Mouse (Mus musculus) right cerebral cortex, postnatal 14 days (tissue): ENCODE measurements around the gene Hist1h2ao.
"Not testable (repeated sequence)": the region's sequence is repeated elsewhere in the genome, so short reads cannot be mapped to it uniquely, and the experiment has no call there.

ENCODE experiments used
- DNase-seq: peaks from one replicate; pipeline ENCODE4 v3.0.0; 2022

Hist1h2ao gene

DNA sequence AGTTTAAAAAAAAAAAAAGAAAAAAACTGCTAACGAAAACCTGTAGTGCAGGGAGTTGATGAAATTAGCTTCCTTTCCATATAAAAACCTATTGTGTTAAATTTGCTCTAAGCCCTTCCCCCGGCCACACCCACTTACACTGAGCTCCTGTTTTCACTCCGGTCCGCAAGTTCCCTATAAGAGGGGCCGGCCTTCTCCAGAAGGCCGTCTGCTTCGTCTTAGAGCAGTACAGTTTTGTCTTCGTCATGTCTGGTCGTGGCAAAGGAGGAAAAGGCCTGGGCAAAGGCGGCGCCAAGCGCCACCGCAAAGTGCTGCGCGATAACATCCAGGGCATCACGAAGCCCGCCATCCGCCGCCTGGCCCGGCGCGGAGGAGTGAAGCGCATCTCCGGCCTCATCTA is 1.3 kb downstream of the Hist1h2ao start, which contains the start of gene Hist1h4m:
Gene Hist1h4m, plus strand, starts transcription at position 208 of the 400 bp plus-strand sequence.
- DNase-seq: peak; percentile 8

DNA sequence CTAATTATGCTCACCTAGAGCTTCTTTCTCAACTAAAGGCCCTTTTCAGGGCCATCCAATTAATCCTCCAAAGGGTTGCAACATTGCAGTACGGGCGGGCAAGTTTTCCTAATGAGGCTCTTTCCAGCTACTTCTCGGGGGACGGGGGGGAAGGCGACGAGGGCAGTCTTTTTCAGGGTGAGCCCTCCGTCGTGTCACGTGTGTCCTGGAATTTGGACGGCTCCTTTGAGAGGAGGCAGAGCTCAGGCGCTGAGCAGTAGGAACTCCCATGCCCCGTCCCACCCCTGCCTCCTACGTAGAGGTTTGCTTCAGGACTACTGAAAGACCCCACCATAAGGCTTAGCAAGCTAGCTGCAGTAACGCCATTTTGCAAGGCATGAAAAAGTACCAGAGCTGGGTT is 1.8 kb downstream of the Hist1h2ao start:
- DNase-seq: not testable (repeated sequence)

DNA sequence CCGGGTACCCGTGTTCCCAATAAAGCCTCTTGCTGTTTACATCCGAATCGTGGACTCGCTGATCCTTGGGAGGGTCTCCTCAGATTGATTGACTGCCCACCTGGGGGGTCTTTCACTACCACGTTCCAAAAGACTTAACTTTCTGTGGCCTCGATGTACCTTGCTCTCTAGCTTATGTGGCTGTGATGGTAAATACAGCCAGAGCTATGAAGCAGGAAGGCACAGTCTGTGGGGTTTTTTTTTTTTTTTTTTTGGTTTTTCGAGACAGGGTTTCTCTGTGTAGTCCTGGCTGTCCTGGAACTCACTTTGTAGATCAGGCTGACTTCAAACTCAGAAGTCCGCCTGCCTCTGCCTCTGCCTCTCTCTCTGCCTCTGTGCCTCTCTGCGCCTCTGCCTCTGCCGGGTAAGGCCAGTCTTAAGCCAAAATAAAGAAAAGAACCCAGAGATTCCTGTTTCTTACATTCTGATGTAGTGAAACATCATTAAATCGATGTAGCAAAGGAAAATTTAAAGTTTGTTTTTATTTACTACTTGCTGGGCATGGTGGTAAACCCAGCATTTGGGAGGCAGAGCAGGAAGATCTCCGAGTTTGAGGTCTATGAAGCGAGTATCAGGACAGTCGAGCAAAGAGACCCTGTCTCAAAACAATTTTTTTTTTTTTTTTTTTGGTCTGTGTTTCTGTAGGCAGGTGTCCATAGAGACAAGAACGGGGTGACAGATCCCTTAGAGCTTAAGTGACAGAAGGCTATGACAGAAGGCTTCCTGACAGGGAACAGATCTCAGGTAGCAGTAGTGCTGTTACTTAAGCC is 10.0 kb downstream of the Hist1h2ao start:
- DNase-seq: not testable (repeated sequence)

DNA sequence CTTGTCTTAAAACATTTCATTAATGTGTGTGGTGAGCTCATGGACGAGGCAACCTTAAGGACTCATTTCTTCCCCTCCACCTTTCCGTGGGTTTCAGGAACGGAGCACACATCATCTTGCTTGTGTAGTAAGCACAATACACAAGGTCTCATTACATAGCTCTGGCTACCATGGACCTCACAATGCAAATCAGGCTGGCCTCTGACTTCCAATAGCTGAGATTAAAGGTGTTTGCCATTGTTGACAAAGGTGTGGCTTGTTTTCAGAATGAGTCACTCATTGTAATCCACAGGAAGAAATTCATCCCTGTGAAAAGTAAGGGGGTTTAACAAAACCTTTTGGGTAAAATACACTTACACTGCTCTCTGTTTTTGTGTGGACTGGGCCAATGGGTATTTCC is 18.2 kb downstream of the Hist1h2ao start:
- DNase-seq: no peak

DNA sequence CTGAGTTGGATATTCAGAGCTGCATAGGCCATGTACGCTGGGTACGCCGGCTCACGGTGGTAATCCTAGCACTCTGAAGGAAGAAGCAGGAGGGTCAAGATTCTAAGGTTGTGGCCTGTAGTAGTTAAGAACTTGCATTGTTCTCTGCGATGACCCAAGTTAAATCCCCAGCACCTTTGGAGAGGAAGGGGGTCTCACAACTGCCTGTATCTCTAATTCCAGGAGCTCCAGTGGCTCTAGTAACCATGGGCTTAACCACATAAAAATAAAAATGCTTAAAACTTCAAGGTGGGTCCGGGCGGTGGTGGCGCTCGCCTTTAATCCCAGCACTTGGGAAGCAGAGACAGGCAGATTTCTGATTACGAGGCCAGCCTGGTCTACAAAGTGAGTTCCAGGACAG is 20.1 kb downstream of the Hist1h2ao start:
- no peak for DNase-seq

DNA sequence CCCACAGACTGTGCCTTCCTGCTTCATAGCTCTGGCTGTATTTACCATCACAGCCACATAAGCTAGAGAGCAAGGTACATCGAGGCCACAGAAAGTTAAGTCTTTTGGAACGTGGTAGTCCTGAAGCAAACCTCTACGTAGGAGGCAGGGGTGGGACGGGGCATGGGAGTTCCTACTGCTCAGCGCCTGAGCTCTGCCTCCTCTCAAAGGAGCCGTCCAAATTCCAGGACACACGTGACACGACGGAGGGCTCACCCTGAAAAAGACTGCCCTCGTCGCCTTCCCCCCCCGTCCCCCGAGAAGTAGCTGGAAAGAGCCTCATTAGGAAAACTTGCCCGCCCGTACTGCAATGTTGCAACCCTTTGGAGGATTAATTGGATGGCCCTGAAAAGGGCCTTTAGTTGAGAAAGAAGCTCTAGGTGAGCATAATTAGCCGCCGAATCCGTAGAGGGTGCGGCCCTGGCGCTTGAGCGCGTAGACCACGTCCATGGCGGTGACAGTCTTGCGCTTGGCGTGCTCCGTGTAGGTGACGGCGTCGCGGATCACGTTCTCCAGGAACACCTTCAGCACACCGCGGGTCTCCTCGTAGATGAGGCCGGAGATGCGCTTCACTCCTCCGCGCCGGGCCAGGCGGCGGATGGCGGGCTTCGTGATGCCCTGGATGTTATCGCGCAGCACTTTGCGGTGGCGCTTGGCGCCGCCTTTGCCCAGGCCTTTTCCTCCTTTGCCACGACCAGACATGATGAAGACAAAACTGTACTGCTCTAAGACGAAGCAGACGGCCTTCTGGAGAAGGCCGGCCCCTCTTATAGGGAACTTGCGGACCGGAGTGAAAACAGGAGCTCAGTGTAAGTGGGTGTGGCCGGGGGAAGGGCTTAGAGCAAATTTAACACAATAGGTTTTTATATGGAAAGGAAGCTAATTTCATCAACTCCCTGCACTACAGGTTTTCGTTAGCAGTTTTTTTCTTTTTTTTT is 21.4 kb downstream of the Hist1h2ao start, which contains the start of gene Hist1h4n:
Gene Hist1h4n, minus strand, starts transcription at position 779 of the 977 bp plus-strand sequence.
- DNase-seq: not testable (repeated sequence)

DNA sequence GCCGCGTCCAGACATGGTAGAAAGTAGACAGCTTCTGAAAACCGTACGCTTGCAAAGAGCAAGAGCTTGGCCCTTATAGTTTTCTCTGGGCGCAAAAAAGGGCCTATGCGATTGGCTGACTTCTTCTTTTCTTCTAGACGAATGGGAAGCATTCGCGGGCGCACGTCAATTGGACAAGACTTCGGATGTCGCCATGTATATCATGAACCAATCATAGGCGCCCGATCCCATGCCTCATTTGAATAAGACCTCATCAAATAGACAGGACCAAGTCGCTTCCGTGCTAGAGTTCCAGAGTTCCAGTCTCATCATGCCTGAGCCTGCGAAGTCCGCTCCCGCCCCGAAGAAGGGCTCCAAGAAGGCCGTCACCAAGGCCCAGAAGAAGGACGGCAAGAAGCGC is 23.2 kb downstream of the Hist1h2ao start, which contains the start of the genes Hist1h2ap and Hist1h2br:
Gene Hist1h2ap, minus strand, starts transcription at position 47 of the 400 bp plus-strand sequence.
Gene Hist1h2br, plus strand, starts transcription at position 283 of the 400 bp plus-strand sequence.
- not testable (repeated sequence) for DNase-seq

DNA sequence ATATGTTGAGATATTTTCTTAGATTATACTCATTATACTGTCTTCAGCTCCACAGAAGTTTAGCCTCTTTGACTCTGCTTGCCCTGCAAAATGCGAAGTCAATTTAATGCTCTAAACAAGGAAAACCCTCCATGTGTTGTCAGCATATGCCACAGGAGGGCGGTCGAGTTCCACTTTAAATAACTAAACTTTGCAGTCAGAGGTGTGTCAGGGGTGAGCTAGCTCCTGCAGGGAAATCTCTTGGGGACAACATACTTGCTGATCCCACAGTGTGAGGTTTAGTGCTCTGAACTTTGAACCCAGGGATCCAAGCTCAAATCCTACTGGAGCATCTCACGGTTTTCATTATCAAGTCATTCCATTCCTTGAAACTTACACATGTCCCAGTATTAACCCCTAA is 30.2 kb downstream of the Hist1h2ao start:
- DNase-seq: not testable (repeated sequence)

DNA sequence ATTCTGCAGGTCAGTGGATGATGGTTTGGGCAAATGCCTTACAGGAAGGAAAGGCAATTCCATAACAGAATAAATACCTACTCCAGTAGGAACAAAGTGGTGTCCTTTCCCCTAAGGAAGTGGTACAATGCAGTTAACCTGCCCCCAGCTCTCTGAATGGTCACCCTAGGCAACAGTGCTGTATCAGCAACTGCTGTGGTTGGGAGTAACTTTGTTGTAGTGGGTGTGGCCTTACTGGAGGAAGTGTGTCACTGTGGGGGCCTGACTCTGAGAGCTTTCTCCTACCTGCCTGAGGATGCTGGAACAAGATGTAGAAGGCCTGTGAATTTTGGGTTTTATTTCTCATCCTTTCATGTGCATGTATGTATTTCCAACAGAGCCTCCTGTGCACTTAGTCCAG is 36.1 kb downstream of the Hist1h2ao start:
- DNase-seq: not testable (repeated sequence)

DNA sequence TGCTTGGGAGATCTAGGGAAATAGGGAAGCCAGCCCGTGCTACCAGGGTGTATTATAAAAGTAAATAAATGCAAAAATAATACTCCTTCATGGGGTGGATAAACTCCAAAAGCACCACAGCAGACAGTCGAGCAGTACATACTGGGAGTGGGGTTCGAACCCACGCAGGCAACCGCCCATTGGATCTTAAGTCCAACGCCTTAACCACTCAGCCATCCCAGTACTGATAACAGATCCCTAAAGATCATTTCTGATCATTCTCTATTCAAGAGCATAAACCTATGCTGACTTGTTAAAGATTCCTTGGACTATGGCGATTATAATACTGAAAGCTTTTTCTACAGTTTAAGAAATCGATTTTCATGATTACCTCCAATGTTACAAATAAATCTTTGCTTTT is 37.6 kb downstream of the Hist1h2ao start:
- no peak for DNase-seq

DNA sequence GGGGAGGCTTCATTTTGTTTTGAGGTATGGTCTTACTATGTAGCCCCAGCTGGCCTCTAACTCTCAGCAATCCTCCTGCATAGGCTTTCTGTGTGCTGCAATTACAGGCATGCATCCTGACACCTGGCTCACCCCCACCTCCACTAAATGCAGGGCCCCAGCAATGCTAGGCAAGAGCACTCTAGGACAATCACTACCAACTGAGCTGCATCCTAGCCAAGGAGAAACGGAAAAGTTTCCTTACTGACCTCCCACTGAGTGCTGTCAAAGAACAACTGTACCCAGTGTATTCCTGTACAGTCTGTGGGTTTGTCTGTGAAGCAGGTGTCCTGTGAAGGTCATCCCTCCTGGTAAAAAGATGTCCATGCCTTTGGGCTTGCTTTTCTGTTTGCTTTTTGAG is 40.4 kb downstream of the Hist1h2ao start:
- DNase-seq: not testable (repeated sequence)

DNA sequence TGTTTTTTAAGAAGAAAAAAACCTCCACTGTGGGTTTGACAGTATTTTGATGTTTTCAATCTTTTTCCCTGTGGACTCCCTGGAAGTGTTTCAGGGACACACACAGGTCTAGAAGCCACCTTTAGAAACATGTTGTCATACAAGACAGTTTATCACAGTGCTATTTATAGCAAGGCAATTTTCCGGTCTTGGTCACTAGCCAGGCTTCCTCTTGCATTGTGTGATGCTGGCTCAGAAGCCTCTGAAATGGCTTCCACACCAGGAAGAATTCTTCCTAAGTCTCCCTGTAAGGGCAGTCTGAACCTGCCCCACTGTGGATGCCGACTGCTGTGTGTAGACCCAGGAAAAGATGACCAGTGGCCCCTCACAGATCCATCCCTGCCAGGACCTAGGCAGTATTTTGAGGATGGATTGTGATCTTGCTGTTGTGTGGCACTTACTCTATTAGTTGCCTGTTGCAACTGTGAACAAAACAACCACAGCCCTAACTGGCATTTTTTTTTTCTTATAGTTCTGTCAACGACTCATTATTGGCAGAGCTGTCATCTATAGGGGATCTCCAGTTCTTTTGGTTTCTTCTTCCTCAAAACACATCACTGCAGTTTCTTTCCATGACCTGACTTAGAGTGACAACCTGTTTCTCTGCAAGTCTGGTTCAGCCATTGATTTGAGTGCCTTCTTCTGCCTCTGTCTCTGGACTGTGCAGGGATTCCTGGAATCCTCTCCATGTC is 42.1 kb downstream of the Hist1h2ao start:
- DNase-seq: no peak

DNA sequence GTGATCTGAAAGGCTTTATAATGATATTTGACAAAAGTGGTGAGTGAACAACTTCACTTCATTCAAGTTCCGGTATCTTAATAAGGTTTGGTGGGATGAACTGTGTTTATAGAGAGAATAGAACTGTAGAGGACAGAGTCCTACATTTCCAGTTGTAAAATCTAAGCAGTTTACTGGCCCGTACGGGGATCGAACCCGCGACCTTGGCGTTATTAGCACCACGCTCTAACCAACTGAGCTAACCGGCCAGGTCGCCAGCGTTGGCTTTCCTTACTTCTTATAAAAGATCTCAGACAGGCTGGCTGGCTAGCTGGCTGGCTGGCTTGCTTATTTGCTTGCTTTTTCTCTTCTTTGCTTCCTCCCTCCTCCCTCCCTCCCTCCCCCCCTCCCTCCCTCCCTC is 44.9 kb downstream of the Hist1h2ao start:
- peak; percentile 71 for DNase-seq

DNA sequence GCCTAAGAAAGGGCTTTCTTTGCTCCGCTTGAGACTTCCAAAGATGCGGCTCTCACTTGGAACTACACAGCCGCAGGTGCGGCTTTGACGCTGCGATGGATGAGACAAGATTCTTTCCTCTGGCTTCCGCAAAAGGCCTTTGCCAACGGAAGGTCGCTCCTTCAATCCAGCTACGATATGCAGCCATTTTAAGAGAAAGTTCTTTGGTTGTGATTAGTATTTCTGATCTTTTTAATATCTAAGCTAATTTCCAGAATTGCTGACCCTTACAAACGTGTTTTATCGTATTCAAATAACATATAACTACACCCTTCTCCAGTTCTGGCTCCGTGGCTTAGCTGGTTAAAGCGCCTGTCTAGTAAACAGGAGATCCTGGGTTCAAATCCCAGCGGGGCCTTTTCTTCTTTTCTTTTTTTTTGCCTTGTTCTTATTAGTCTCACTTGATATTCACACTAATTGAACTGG is 45.5 kb downstream of the Hist1h2ao start:
- peak; percentile 28 for DNase-seq
